Mouse (Mus musculus): ENCODE results near the gene Gper1. TPM values are rescaled to one million over a fixed set of nuclear protein-coding genes. Genes with fewer than 3 reads are reported as not detected.

Gene Gper1
- polyA plus RNA-seq, 1 experiment from 2014 or later, result 5.3 TPM

DNA sequence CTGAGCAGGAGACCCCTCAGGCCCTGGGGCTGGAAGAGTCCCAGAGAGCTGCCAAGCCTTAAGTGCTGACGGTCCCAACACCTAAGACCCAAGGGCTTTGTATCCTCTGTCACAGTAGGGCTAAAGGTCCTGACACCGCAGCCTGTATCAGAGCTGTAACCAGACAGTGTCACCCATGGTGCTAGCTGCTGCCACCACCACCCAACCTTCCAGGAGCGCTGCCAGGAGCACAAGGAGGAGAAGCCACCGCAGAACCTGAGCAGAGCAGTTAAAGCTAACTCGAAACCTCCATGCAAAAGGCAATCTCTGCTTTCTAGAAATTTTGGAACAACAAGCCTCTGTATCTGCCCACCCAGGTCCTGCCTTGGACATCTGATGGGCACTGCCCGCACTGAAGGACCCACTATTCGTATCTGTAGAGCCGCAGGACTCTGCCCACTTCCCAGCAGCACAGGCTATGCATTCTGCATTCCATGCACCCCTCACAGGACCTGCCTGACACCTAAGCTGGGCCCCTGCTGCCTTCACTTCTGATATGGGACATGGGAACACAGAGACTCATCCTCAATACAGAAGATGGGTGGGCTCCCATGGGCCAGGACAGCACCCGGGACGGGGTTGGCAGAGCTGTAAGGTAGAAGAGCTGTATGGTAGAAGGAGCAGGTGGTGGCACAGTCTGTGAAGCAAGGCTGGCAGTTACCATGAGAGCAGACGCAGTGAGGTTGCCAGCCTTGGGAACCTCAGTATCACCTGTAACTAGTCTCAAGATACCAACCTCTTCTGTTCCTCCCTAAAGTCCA is 18.2 kb downstream of the Gper1 start:
- no peak overlapping the region for H3K4me3 ChIP-seq
- peaks cover 15% of the 10 kb centered on the region for H3K4me1 ChIP-seq
- no peak overlapping the region for H3K27ac ChIP-seq
- H3K4me2 ChIP-seq, result no peak overlapping the region
- no peak for ATAC-seq
- H3K9me3 ChIP-seq (replicated peaks), result no peaks in the 10 kb centered on the region
- no peaks in the 10 kb centered on the region for H3K36me3 ChIP-seq (ENCODE audit: poor library complexity, severe bottlenecking)
- WGBS, result 92% methylated on average over 11 of the region's 11 CpGs
- H3K9ac ChIP-seq, result no peak overlapping the region
- H3K27me3 ChIP-seq, result no peaks in the 10 kb centered on the region

DNA sequence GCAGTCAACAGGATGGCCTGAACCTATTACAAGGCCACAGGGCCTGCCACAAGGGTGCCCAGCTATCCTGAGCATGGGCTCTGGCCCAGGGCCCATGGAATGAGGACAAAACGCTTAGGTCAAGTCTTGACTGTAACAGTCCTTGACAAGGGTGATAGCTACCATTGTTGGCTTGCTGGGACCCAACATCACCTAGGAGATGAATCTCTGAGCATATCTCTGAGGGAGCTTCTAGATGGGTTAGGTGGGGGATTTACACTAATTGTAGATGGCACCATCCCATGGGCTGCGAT is 18.7 kb downstream of the Gper1 start:
- Histone ChIP-seq H3K27ac (no peak overlapping the region), H3K4me2 (no peak overlapping the region), H3K9ac (no peak overlapping the region), H3K4me1 (peaks cover 14% of the 10 kb centered on the region), H3K27me3 (no peaks in the 10 kb centered on the region), H3K4me3 (no peak overlapping the region), H3K36me3 (ENCODE audit: poor library complexity, severe bottlenecking) (no peaks in the 10 kb centered on the region), H3K9me3 (replicated peaks) (no peaks in the 10 kb centered on the region)
- 94% methylated on average over 2 of the region's 2 CpGs for WGBS
- ATAC-seq, result no peak

DNA sequence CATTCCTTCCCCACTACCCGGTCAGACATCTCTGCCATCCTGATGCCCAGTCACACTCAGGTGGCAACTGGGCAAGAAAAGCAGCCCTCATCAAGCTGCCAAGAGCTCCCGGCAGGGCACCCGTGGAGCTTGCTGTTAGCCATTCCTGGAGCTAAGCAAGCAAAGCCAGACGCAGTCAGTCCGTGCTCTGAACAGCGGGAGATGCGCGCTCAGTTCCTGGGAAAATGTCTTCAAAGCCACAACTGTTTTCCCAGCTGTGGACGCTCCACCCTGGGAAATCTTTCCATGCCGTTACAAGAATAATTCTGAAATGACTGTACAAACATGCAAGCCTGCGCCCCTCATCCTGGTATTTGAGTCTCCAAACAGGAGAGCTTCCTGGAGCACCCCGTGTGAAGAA is 19.5 kb downstream of the Gper1 start:
- Histone ChIP-seq H3K4me3 (no peak overlapping the region), H3K4me1 (peaks cover 14% of the 10 kb centered on the region), H3K9ac (no peak overlapping the region), H3K27me3 (no peaks in the 10 kb centered on the region), H3K27ac (no peak overlapping the region), H3K4me2 (no peak overlapping the region), H3K36me3 (ENCODE audit: poor library complexity, severe bottlenecking) (no peaks in the 10 kb centered on the region), H3K9me3 (replicated peaks) (no peaks in the 10 kb centered on the region)
- ATAC-seq, result no peak
- 87% methylated on average over 12 of the region's 12 CpGs for WGBS

DNA sequence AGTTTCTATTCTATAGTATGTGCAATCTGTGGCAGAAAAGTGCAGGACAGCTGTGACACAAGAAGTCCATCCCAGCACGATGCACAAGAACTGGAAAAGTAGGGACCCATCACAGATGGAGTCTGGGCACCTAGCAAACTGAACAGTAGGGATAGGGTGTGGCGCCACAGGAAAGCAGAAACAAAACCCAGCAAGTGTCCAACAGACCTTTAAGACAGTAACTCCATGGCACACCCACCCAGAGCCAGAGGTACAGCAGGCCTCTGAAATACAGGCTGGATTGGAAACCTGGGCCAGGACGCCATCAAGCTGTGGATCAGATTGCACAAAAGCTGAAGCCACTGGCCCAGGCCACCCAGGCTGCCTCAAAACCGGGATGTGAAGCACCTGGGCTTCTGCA is 20.0 kb downstream of the Gper1 start:
- no peak overlapping the region; the same call in 1 of the 2 replicates for H3K27ac ChIP-seq
- no peaks in the 10 kb centered on the region for H3K9me3 ChIP-seq (replicated peaks)
- H3K4me3 ChIP-seq, result no peak overlapping the region
- H3K4me1 ChIP-seq, result peaks cover 14% of the 10 kb centered on the region
- no peaks in the 10 kb centered on the region for H3K27me3 ChIP-seq
- no peaks in the 10 kb centered on the region for H3K36me3 ChIP-seq (ENCODE audit: poor library complexity, severe bottlenecking)
- 83% methylated on average over 4 of the region's 4 CpGs for WGBS
- H3K9ac ChIP-seq, result no peak overlapping the region
- ATAC-seq, result no peak
- H3K4me2 ChIP-seq, result no peak overlapping the region

DNA sequence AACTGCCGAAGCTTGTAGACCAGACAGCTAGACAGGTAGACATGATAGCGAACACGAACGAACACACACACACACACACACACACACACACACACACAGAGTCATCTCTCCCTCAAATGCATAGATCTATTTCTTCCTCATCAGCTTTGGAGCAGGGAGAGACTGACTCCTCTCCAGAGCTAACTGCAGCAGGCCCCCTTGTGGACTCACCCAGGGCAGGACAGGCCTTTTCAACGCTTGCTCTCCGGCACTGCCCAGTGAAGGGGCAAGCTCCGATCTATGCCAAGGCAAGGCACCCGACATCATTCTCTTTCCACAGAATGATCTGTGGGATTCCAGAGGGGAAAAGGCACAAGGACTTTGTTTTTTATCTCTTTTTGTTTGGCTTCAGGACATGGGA is 22.3 kb downstream of the Gper1 start:
- no peak overlapping the region for H3K9ac ChIP-seq
- no peak for ATAC-seq
- peaks cover 18% of the 10 kb centered on the region; the same call in 1 of the 2 replicates for H3K4me1 ChIP-seq
- H3K9me3 ChIP-seq (replicated peaks), result no peaks in the 10 kb centered on the region
- 83% methylated on average over 8 of the region's 8 CpGs for whole genome bisulfite sequencing
- H3K36me3 ChIP-seq (ENCODE audit: poor library complexity, severe bottlenecking), result no peaks in the 10 kb centered on the region
- no peak overlapping the region for H3K4me3 ChIP-seq
- no peak overlapping the region for H3K4me2 ChIP-seq
- no peak overlapping the region for H3K27ac ChIP-seq
- no peaks in the 10 kb centered on the region for H3K27me3 ChIP-seq

DNA sequence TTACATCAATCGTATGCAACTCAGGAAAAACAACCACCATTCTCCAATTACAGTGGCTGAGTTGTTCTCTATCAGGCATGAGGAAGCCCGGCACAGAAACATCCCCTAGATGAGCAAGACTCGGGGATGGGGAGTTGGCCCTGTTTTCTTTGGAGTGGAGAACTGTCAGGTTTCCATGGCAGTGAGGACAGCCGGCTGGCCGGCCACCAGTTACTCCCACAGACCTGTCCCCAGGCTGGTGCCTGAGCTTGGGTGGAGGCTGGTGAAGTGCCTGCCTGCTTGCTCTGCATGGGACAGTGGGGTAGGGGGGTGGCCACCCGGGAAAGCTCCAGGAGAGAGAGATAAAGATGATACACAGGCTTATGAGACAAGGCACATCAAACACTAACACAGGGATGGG is 25.1 kb downstream of the Gper1 start:
- WGBS, result 88% methylated on average over 6 of the region's 6 CpGs
- Histone ChIP-seq H3K36me3 (ENCODE audit: poor library complexity, severe bottlenecking) (peaks cover 3% of the 10 kb centered on the region; the same call in 1 of the 2 replicates), H3K4me1 (peaks cover 12% of the 10 kb centered on the region; the same call in 1 of the 2 replicates), H3K4me2 (no peak overlapping the region), H3K9me3 (replicated peaks) (no peaks in the 10 kb centered on the region), H3K27me3 (no peaks in the 10 kb centered on the region), H3K4me3 (no peak overlapping the region), H3K27ac (no peak overlapping the region), H3K9ac (no peak overlapping the region)
- no peak for ATAC-seq

DNA sequence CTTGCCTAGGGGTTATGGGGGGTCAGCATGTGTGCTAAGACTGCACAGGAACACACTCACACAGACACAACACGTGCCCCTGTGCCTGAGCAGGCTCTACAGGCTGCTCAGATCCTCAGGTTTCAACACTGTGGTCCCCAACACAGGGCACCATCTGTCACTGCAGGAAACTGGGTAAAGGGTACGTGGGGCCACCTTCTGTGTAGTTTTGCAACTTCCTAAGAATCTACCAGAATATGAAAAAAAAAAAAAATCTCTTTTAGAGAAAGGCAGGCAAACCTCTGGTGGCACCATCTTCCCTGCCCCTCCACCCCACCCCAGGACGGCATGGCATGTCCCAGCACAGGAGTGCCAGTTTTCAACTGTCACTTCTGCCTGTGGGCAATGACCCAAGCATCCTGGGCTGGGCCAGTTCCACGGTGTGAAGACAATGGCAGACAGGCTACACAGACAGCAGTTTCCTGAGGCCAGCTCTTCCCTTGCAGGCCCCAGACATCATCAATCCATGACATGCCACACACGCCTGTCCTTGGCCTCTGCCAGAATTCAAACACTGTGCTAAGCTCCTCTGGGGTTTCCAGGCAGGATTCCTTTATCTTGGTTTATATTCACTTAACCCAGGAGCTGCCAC is 26.3 kb downstream of the Gper1 start:
- peak overlapping the region; percentile 37; the same call in 1 of the 2 replicates for H3K9ac ChIP-seq
- no peaks in the 10 kb centered on the region for H3K9me3 ChIP-seq (replicated peaks)
- H3K4me2 ChIP-seq, result no peak overlapping the region
- no peak overlapping the region for H3K4me3 ChIP-seq
- peak overlapping the region; percentile 33; the same call in 1 of the 2 replicates for H3K27ac ChIP-seq
- H3K27me3 ChIP-seq, result no peaks in the 10 kb centered on the region
- ATAC-seq, result no peak
- 68% methylated on average over 5 of the region's 5 CpGs for WGBS
- peaks cover 12% of the 10 kb centered on the region; the same call in 1 of the 2 replicates for H3K36me3 ChIP-seq (ENCODE audit: poor library complexity, severe bottlenecking)
- peaks cover 12% of the 10 kb centered on the region; the same call in 1 of the 2 replicates for H3K4me1 ChIP-seq

DNA sequence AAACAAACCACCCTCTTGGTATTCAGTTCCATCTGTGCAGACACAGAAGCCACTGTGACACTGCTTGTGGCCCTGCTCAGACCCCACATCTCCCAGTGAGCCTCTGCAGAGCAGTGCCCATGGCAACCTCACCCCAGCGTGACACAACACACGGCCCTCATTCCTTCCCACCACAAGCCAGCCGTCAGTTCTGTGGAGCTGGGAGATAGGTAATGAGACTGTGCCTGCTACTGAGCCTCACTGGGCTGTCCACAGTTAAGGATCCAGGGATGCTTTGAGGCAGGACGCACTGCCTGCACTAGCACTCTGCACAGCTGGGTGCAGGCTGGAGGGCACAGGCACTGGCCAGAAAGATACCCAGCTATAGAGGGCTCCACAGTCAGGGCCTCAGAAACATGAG is 27.0 kb downstream of the Gper1 start:
- WGBS, result 52% methylated on average over 4 of the region's 4 CpGs
- Histone ChIP-seq H3K4me2 (no peak overlapping the region), H3K4me3 (no peak overlapping the region), H3K27me3 (no peaks in the 10 kb centered on the region), H3K36me3 (ENCODE audit: poor library complexity, severe bottlenecking) (peaks cover 18% of the 10 kb centered on the region; the same call in 1 of the 2 replicates), H3K9ac (peak overlapping the region; percentile 37; the same call in 1 of the 2 replicates), H3K4me1 (peaks cover 12% of the 10 kb centered on the region; the same call in 1 of the 2 replicates), H3K9me3 (replicated peaks) (no peaks in the 10 kb centered on the region), H3K27ac (peak overlapping the region; percentile 33)
- no peak for ATAC-seq

DNA sequence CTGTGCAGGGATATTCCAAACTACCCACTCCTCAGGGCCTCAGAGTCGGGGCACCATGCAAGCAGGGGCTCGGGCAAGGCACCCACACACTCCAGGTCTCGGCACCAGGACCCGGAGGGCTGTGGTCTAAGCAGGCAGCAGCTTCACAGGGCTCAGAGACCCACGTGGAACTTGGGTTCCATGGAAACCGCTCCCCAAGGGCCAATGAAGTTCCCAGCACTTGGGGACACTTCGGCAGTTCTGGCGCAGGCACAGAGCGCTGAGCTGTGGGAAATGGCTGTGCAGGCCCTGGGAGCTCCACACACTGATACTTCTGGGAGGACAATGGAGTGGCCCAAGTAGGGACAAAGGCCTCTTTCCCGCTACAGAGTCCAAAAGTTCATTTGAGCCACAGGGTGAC is 30.1 kb downstream of the Gper1 start:
- peaks cover 25% of the 10 kb centered on the region for H3K36me3 ChIP-seq (ENCODE audit: poor library complexity, severe bottlenecking)
- no peaks in the 10 kb centered on the region for H3K9me3 ChIP-seq (replicated peaks)
- H3K4me1 ChIP-seq, result peaks cover 12% of the 10 kb centered on the region; the same call in 1 of the 2 replicates
- H3K27me3 ChIP-seq, result no peaks in the 10 kb centered on the region
- no peak overlapping the region for H3K4me2 ChIP-seq
- ATAC-seq, result no peak
- H3K9ac ChIP-seq, result no peak overlapping the region
- H3K4me3 ChIP-seq, result no peak overlapping the region
- WGBS, result 87% methylated on average over 10 of the region's 10 CpGs
- no peak overlapping the region for H3K27ac ChIP-seq

DNA sequence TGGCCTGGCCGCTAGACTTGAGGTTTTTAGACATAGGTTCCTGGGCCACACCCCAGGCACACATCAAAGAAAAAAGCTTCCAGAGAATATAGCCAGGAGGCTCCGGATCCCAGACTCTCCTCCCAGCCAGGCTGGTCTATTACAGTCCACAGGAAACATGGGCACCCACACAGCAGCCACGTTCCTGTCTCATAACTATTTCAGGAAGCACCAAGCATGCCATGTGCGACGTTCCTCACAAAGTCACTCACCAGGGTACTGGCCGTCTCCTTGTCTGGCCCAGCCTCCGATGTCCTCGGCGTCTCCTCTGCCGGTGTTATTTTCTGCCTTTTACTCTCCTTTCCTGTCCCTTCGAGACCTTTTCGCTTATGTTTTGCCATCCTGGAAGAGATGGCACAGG is 32.2 kb downstream of the Gper1 start:
- 95% methylated on average over 12 of the region's 12 CpGs for WGBS
- Histone ChIP-seq H3K4me1 (peaks cover 12% of the 10 kb centered on the region), H3K9me3 (replicated peaks) (no peaks in the 10 kb centered on the region), H3K4me2 (no peak overlapping the region), H3K27ac (no peak overlapping the region), H3K4me3 (no peak overlapping the region), H3K27me3 (no peaks in the 10 kb centered on the region), H3K9ac (no peak overlapping the region), H3K36me3 (ENCODE audit: poor library complexity, severe bottlenecking) (peaks cover 25% of the 10 kb centered on the region)
- ATAC-seq, result no peak

DNA sequence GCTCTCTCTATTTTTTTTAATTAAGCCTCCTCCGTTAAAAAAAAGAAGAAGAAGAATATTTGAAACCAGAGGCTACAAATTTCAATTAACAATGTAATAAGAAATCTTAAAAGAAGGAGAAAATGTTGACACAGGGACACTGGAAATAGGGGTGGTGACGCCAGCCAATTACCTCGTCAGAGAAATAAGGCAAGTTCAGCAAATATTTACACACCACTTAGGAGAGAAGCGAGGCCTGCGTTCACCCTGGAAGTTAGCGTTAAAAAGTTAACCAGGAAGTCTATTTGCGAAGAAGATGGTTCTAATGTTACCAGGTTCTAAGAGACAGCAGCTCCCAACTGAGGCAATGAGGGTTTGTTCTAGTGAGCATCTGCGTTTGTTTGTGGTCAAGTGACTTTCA is 34.3 kb downstream of the Gper1 start:
- ATAC-seq, result no peak
- WGBS, result 91% methylated on average over 8 of the region's 8 CpGs

DNA sequence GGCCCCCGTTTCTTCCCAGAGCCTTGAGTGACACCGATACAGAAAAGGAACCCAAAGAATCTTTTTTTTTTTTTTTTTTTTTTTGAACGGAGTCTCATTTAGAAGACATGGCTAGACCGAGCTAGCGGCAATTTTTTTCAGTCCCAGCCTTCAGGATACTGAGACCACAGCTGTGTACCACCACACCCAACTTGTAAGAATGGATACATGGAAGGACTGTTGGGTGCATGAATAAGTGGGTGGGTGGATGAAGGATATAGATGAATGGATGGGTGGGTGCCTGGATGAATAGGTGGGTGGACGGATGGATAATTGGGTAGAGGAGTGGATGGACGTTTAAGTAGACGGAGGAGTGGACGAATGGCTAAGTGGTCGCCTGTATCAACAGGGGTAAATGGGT is 37.0 kb downstream of the Gper1 start:
- Histone ChIP-seq H3K4me3 (peak overlapping the region; percentile 62), H3K27ac (no peak overlapping the region), H3K9ac (peak overlapping the region; percentile 63), H3K27me3 (no peaks in the 10 kb centered on the region), H3K4me2 (peak overlapping the region; percentile 80), H3K4me1 (peaks cover 14% of the 10 kb centered on the region), H3K9me3 (replicated peaks) (no peaks in the 10 kb centered on the region), H3K36me3 (ENCODE audit: poor library complexity, severe bottlenecking) (peaks cover 7% of the 10 kb centered on the region)
- ATAC-seq, result peak; percentile 42; the same call in 1 of the 2 replicates
- WGBS, result 7% methylated on average over 10 of the region's 10 CpGs

More for the DNA sequence above, 34.3 kb downstream of the Gper1 start:
- peaks cover 25% of the 10 kb centered on the region for H3K36me3 ChIP-seq (ENCODE audit: poor library complexity, severe bottlenecking)
- no peak overlapping the region for H3K9ac ChIP-seq
- peaks cover 14% of the 10 kb centered on the region for H3K4me1 ChIP-seq
- H3K27me3 ChIP-seq, result no peaks in the 10 kb centered on the region
- H3K4me2 ChIP-seq, result no peak overlapping the region
- H3K9me3 ChIP-seq (replicated peaks), result no peaks in the 10 kb centered on the region
- H3K27ac ChIP-seq, result no peak overlapping the region
- H3K4me3 ChIP-seq, result no peak overlapping the region

Data from forebrain, embryonic 13.5 days (tissue).